ENCODE assay signal across 9 mouse cellular contexts in the genomic region with DNA sequence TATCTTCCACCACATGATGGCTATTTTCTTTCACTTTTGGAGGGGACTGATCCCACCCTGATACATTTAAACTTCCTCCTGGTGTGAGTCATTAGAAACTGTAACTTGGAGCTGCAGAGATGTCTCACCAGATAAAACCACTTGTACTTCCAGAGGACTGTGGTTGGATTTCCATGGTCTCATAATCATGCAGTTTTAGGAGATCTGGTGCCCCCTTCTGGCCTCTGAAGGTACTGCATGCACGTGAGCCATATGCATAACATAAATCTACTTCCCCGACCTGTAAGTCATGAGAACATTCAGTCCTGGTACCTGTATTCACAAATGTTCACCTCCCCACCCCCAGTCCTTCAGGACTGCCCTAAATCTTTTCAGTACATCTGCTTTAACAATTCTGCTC. TPM values are rescaled to one million over a fixed set of nuclear protein-coding genes. Genes with fewer than 3 reads are reported as not detected.
DNase-seq lines count a peak whose midpoint lies in the region; ATAC-seq and TF ChIP-seq lines count a peak whose summit lies in the region.
"Had no signal": no experiment of that assay in that cellular context is flagged by ENCODE, and none has a peak within 500 bp of the region (broad histone marks: within the 10 kb centered on the region; RNA-seq: fewer than 3 reads in every experiment).

No protein-coding gene starts in this region.

- DNase-seq in forebrain, embryonic 14.5 days (ENCODE audit: low spot score) = peak; percentile 46
- DNase-seq in lung, embryonic 14.5 days = peak; percentile 64
- no peak for DNase-seq in lung, postnatal 25 days (ENCODE audit: low spot score)
- peak; percentile 61 for DNase-seq in embryo, embryonic 10.5 days (ENCODE audit: low spot score)
- DNase-seq in naive thymus-derived CD4-positive, alpha-beta T cell, adult 2 months (ENCODE audit: low read depth) = peak; percentile 43
- DNase-seq in cerebellum, adult 11 months = no peak

- H3K9me3 ChIP-seq in forebrain, embryonic 14.5 days (replicated peaks; ENCODE audit: control insufficient read depth, low read length) = no peaks in the 10 kb centered on the region
- no peaks in the 10 kb centered on the region for H3K9me3 ChIP-seq in forebrain, embryonic 16.5 days (ENCODE audit: control insufficient read depth, low read length)
- no peaks in the 10 kb centered on the region for H3K9me3 ChIP-seq in lung, embryonic 14.5 days (ENCODE audit: low read depth, low read length)
- H3K9me3 ChIP-seq: hindbrain, embryonic 15.5 days had no signal

- no peak overlapping the region for H3K4me3 ChIP-seq in forebrain, embryonic 14.5 days (ENCODE audit: low read depth, low read length)
- no peak overlapping the region for H3K4me3 ChIP-seq in forebrain, embryonic 16.5 days (replicated peaks; ENCODE audit: low read length)
- H3K4me3 ChIP-seq in lung, embryonic 14.5 days (ENCODE audit: low read depth, low read length) = no peak overlapping the region
- H3K4me3 ChIP-seq: hindbrain, embryonic 15.5 days had no signal

- H3K36me3 ChIP-seq in forebrain, embryonic 14.5 days (ENCODE audit: control insufficient read depth, insufficient read depth, low read length) = no peaks in the 10 kb centered on the region
- H3K36me3 ChIP-seq in forebrain, embryonic 16.5 days (ENCODE audit: control insufficient read depth, insufficient read depth) = no peaks in the 10 kb centered on the region
- H3K36me3 ChIP-seq in lung, embryonic 14.5 days (ENCODE audit: insufficient read depth) = no peaks in the 10 kb centered on the region
- H3K36me3 ChIP-seq: hindbrain, embryonic 15.5 days had no signal

- TF ChIP-seq CTCF in lung, embryonic 14.5 days (IDR thresholded peaks at IDR 0.05; ENCODE audit: low read depth) = peak; percentile 70

- no peak overlapping the region for H3K27ac ChIP-seq in forebrain, embryonic 14.5 days (ENCODE audit: low read depth, low read length)
- H3K27ac ChIP-seq in forebrain, embryonic 16.5 days (ENCODE audit: low read length) = no peak overlapping the region
- H3K27ac ChIP-seq in lung, embryonic 14.5 days (ENCODE audit: low read depth) = no peak overlapping the region
- H3K27ac ChIP-seq: hindbrain, embryonic 15.5 days had no signal

- H3K4me1 ChIP-seq in forebrain, embryonic 14.5 days (ENCODE audit: control insufficient read depth, insufficient read depth, low read length) = no peaks in the 10 kb centered on the region
- H3K4me1 ChIP-seq in forebrain, embryonic 16.5 days (replicated peaks; ENCODE audit: control insufficient read depth, insufficient read depth, low read length) = no peaks in the 10 kb centered on the region
- H3K4me1 ChIP-seq in lung, embryonic 14.5 days (ENCODE audit: insufficient read depth) = no peaks in the 10 kb centered on the region
- H3K4me1 ChIP-seq: hindbrain, embryonic 15.5 days had no signal

- H3K4me2 ChIP-seq in forebrain, embryonic 14.5 days (ENCODE audit: low read length) = no peak overlapping the region
- no peak overlapping the region for H3K4me2 ChIP-seq in forebrain, embryonic 16.5 days (ENCODE audit: low read length)
- H3K4me2 ChIP-seq in lung, embryonic 14.5 days = no peak overlapping the region
- H3K4me2 ChIP-seq: hindbrain, embryonic 15.5 days had no signal

- ATAC-seq in forebrain, embryonic 14.5 days = no peak
- ATAC-seq in forebrain, embryonic 16.5 days = no peak
- ATAC-seq in lung, embryonic 14.5 days (ENCODE audit: insufficient read depth) = no peak
- no peak for ATAC-seq in erythroblast, adult 5-6 weeks (replicated peaks; ENCODE audit: low FRiP score, poor library complexity, severe bottlenecking)

- no peak overlapping the region for H3K9ac ChIP-seq in forebrain, embryonic 14.5 days (ENCODE audit: low read length)
- H3K9ac ChIP-seq in forebrain, embryonic 16.5 days (replicated peaks; ENCODE audit: low read depth, low read length) = no peak overlapping the region
- no peak overlapping the region for H3K9ac ChIP-seq in lung, embryonic 14.5 days
- H3K9ac ChIP-seq: hindbrain, embryonic 15.5 days had no signal

- no peaks in the 10 kb centered on the region for H3K27me3 ChIP-seq in forebrain, embryonic 14.5 days (replicated peaks; ENCODE audit: control insufficient read depth, insufficient read depth, low read length)
- H3K27me3 ChIP-seq in forebrain, embryonic 16.5 days (replicated peaks; ENCODE audit: control insufficient read depth, insufficient read depth, low read length) = no peaks in the 10 kb centered on the region
- H3K27me3 ChIP-seq in lung, embryonic 14.5 days (ENCODE audit: insufficient read depth, low read length) = no peaks in the 10 kb centered on the region
- H3K27me3 ChIP-seq: hindbrain, embryonic 15.5 days had no signal

- WGBS in forebrain, embryonic 14.5 days = 42% methylated on average over 2 of the region's 2 CpGs
- WGBS in forebrain, embryonic 16.5 days = 64% methylated on average over 2 of the region's 2 CpGs
- WGBS in lung, embryonic 14.5 days = 60% methylated on average over 2 of the region's 2 CpGs

RNA-seq across cellular contexts. Expression of gene 1700010I14Rik, which starts 54.6 kb away (rescaled TPM):
- 1.0 and 1.4 TPM in 2 replicates for polyA plus RNA-seq in forebrain, embryonic 14.5 days (2014; fragmentation: Nextera tagmentation; extraction: Ambion mirVana)
- 1.2 and 1.5 TPM in 2 replicates for polyA plus RNA-seq in forebrain, embryonic 16.5 days (2015; fragmentation: Nextera tagmentation; extraction: Ambion mirVana)
- 1.4 and 1.5 TPM in 2 replicates for polyA plus RNA-seq in lung, embryonic 14.5 days (2014; fragmentation: Nextera tagmentation; extraction: Ambion mirVana)
- total RNA-seq in erythroblast, adult 5-6 weeks (2015; ENCODE audit: low replicate concordance) = 2.3 TPM in 1 of 2 replicates, not detected in the other
- 0.43 and 0.56 TPM in 2 replicates for total RNA-seq in erythroblast, adult 5-6 weeks (2017; ENCODE audit: low replicate concordance)

Comparison
In these comparisons a context has a peak if more than half of its experiments do, and no peak if none do; other contexts are left out.
1. DNase-seq: peak in forebrain, embryonic 14.5 days (single experiment), lung, embryonic 14.5 days (single experiment), embryo, embryonic 10.5 days (single experiment) and naive thymus-derived CD4-positive, alpha-beta T cell, adult 2 months (single experiment); none in lung, postnatal 25 days (single experiment) and cerebellum, adult 11 months (single experiment).